Mouse (Mus musculus): ENCODE measurements around the gene Frmd5. TPM values are rescaled to one million over a fixed set of nuclear protein-coding genes. Genes with fewer than 3 reads are reported as not detected.
"Not testable (repeated sequence)": the region's sequence is repeated elsewhere in the genome, so short reads cannot be mapped to it uniquely, and the experiment has no call there.

Frmd5 gene
- polyA plus RNA-seq (2016; fragmentation: Nextera tagmentation; extraction: Ambion mirVana), result 5.4 and 6.9 TPM in 2 replicates

GRCm38 (mm10) chr2:121806959-121807653 is at the start of gene Frmd5:
Gene Frmd5 (minus strand): TSS chr2:121807087.
- H3K27me3 ChIP-seq (replicated peaks; ENCODE audit: low read depth, poor library complexity, severe bottlenecking), result peaks cover 60% of the 10 kb centered on the region
- H3K4me1 ChIP-seq, result peaks cover 22% of the 10 kb centered on the region
- peak; percentile 93 for DNase-seq (ENCODE audit: low spot score)
- no peaks in the 10 kb centered on the region for H3K9me3 ChIP-seq
- H3K4me3 ChIP-seq, result peak within 1 kb of the TSS; percentile 82
- no peaks in the 10 kb centered on the region for H3K36me3 ChIP-seq (replicated peaks)
- H3K27ac ChIP-seq (replicated peaks), result peak within 1 kb of the TSS; percentile 87
- under 1% methylated on average over 35 of the region's 35 CpGs for WGBS

- 78% methylated on average over 3 of the region's 3 CpGs for WGBS
- Histone ChIP-seq H3K9me3 (no peaks in the 10 kb centered on the region), H3K36me3 (replicated peaks) (no peaks in the 10 kb centered on the region), H3K4me1 (no peaks in the 10 kb centered on the region), H3K4me3 (no peak overlapping the region), H3K27ac (replicated peaks) (no peak overlapping the region), H3K27me3 (replicated peaks; ENCODE audit: low read depth, poor library complexity, severe bottlenecking) (no peaks in the 10 kb centered on the region)
- DNase-seq (ENCODE audit: low spot score), result no peak
Measured at GRCm38 (mm10) chr2:121853974-121854373, 47.1 kb upstream of the Frmd5 start.

- Histone ChIP-seq H3K27me3 (replicated peaks; ENCODE audit: low read depth, poor library complexity, severe bottlenecking) (no peaks in the 10 kb centered on the region), H3K4me1 (no peaks in the 10 kb centered on the region), H3K4me3 (no peak overlapping the region), H3K36me3 (replicated peaks) (no peaks in the 10 kb centered on the region), H3K27ac (replicated peaks) (no peak overlapping the region), H3K9me3 (no peaks in the 10 kb centered on the region)
- DNase-seq (ENCODE audit: low spot score), result no peak
- WGBS, result 76% methylated on average over 2 of the region's 2 CpGs
Measured at GRCm38 (mm10) chr2:121852045-121852444, 45.2 kb upstream of the Frmd5 start.

GRCm38 (mm10) chr2:121846050-121846449 is 39.2 kb upstream of the Frmd5 start:
- 66% methylated on average over 8 of the region's 8 CpGs for WGBS
- no peaks in the 10 kb centered on the region for H3K27me3 ChIP-seq (replicated peaks; ENCODE audit: low read depth, poor library complexity, severe bottlenecking)
- DNase-seq (ENCODE audit: low spot score), result no peak
- H3K4me1 ChIP-seq, result peaks cover 8% of the 10 kb centered on the region; the same call in 1 of the 2 replicates
- no peak overlapping the region for H3K4me3 ChIP-seq
- no peak overlapping the region for H3K27ac ChIP-seq (replicated peaks)
- no peaks in the 10 kb centered on the region for H3K36me3 ChIP-seq (replicated peaks)
- no peaks in the 10 kb centered on the region for H3K9me3 ChIP-seq

- WGBS, result 75% methylated on average over 3 of the region's 3 CpGs
- Histone ChIP-seq H3K9me3 (no peaks in the 10 kb centered on the region), H3K4me3 (no peak overlapping the region), H3K36me3 (replicated peaks) (no peaks in the 10 kb centered on the region), H3K27ac (replicated peaks) (no peak overlapping the region), H3K4me1 (peaks cover 8% of the 10 kb centered on the region; the same call in 1 of the 2 replicates), H3K27me3 (replicated peaks; ENCODE audit: low read depth, poor library complexity, severe bottlenecking) (no peaks in the 10 kb centered on the region)
- DNase-seq (ENCODE audit: low spot score), result no peak
Measured at GRCm38 (mm10) chr2:121842249-121842648, 35.4 kb upstream of the Frmd5 start.

GRCm38 (mm10) chr2:121841453-121841852 is 34.6 kb upstream of the Frmd5 start:
- WGBS, result 93% methylated on average over 3 of the region's 3 CpGs
- H3K9me3 ChIP-seq, result no peaks in the 10 kb centered on the region
- H3K27ac ChIP-seq (replicated peaks), result no peak overlapping the region
- H3K4me1 ChIP-seq, result peaks cover 8% of the 10 kb centered on the region; the same call in 1 of the 2 replicates
- H3K4me3 ChIP-seq, result no peak overlapping the region
- no peaks in the 10 kb centered on the region for H3K36me3 ChIP-seq (replicated peaks)
- no peaks in the 10 kb centered on the region for H3K27me3 ChIP-seq (replicated peaks; ENCODE audit: low read depth, poor library complexity, severe bottlenecking)
- DNase-seq (ENCODE audit: low spot score), result no peak

GRCm38 (mm10) chr2:121834926-121835325 is 28.0 kb upstream of the Frmd5 start:
- 48% methylated on average over 3 of the region's 3 CpGs for WGBS
- DNase-seq (ENCODE audit: low spot score), result no peak
- Histone ChIP-seq H3K27ac (replicated peaks) (no peak overlapping the region), H3K4me1 (0 out of 2 replicates have a peak, but pooled peaks cover 2% of the 10 kb centered on the region), H3K36me3 (replicated peaks) (no peaks in the 10 kb centered on the region), H3K27me3 (replicated peaks; ENCODE audit: low read depth, poor library complexity, severe bottlenecking) (peaks cover 7% of the 10 kb centered on the region; the same call in 1 of the 2 replicates), H3K4me3 (no peak overlapping the region), H3K9me3 (no peaks in the 10 kb centered on the region)

GRCm38 (mm10) chr2:121832484-121832894 is 25.6 kb upstream of the Frmd5 start:
- Histone ChIP-seq H3K27ac (replicated peaks) (no peak overlapping the region), H3K4me3 (no peak overlapping the region), H3K36me3 (replicated peaks) (no peaks in the 10 kb centered on the region), H3K27me3 (replicated peaks; ENCODE audit: low read depth, poor library complexity, severe bottlenecking) (peaks cover 7% of the 10 kb centered on the region; the same call in 1 of the 2 replicates), H3K4me1 (0 out of 2 replicates have a peak, but pooled peaks cover 2% of the 10 kb centered on the region), H3K9me3 (no peaks in the 10 kb centered on the region)
- DNase-seq (ENCODE audit: low spot score), result peak; percentile 60
- WGBS, result 10% methylated on average over 5 of the region's 5 CpGs

- Histone ChIP-seq H3K27me3 (replicated peaks; ENCODE audit: low read depth, poor library complexity, severe bottlenecking) (no peaks in the 10 kb centered on the region), H3K9me3 (no peaks in the 10 kb centered on the region), H3K4me1 (0 out of 2 replicates have a peak, but pooled peaks cover 2% of the 10 kb centered on the region), H3K27ac (replicated peaks) (no peak overlapping the region), H3K4me3 (no peak overlapping the region), H3K36me3 (replicated peaks) (no peaks in the 10 kb centered on the region)
- no peak for DNase-seq (ENCODE audit: low spot score)
- 90% methylated on average over 3 of the region's 3 CpGs for WGBS
Measured at GRCm38 (mm10) chr2:121828411-121828810, 21.5 kb upstream of the Frmd5 start.

- no peaks in the 10 kb centered on the region for H3K36me3 ChIP-seq (replicated peaks)
- WGBS, result 59% methylated on average over 2 of the region's 2 CpGs
- no peak for DNase-seq (ENCODE audit: low spot score)
- no peak overlapping the region for H3K27ac ChIP-seq (replicated peaks)
- no peak overlapping the region for H3K4me3 ChIP-seq
- H3K4me1 ChIP-seq, result no peaks in the 10 kb centered on the region
- H3K27me3 ChIP-seq (replicated peaks; ENCODE audit: low read depth, poor library complexity, severe bottlenecking), result no peaks in the 10 kb centered on the region
- H3K9me3 ChIP-seq, result no peaks in the 10 kb centered on the region
Measured at GRCm38 (mm10) chr2:121826189-121826588, 19.3 kb upstream of the Frmd5 start.

- Histone ChIP-seq H3K27ac (replicated peaks) (no peak overlapping the region), H3K9me3 (no peaks in the 10 kb centered on the region), H3K4me3 (no peak overlapping the region), H3K4me1 (no peaks in the 10 kb centered on the region), H3K36me3 (replicated peaks) (no peaks in the 10 kb centered on the region), H3K27me3 (replicated peaks; ENCODE audit: low read depth, poor library complexity, severe bottlenecking) (no peaks in the 10 kb centered on the region)
- no peak for DNase-seq (ENCODE audit: low spot score)
- 66% methylated on average over 5 of the region's 5 CpGs for WGBS
Measured at GRCm38 (mm10) chr2:121824653-121825052, 17.8 kb upstream of the Frmd5 start.

GRCm38 (mm10) chr2:121821787-121822186 is 14.9 kb upstream of the Frmd5 start:
- DNase-seq (ENCODE audit: low spot score), result no peak
- Histone ChIP-seq H3K4me3 (no peak overlapping the region), H3K27me3 (replicated peaks; ENCODE audit: low read depth, poor library complexity, severe bottlenecking) (no peaks in the 10 kb centered on the region), H3K36me3 (replicated peaks) (no peaks in the 10 kb centered on the region), H3K27ac (replicated peaks) (no peak overlapping the region), H3K4me1 (no peaks in the 10 kb centered on the region), H3K9me3 (no peaks in the 10 kb centered on the region)
- 89% methylated on average over 7 of the region's 7 CpGs for WGBS

- H3K4me1 ChIP-seq, result peaks cover 12% of the 10 kb centered on the region
- peaks cover 41% of the 10 kb centered on the region for H3K27me3 ChIP-seq (replicated peaks; ENCODE audit: low read depth, poor library complexity, severe bottlenecking)
- H3K4me3 ChIP-seq; H3K36me3 ChIP-seq (replicated peaks); H3K9me3 ChIP-seq; DNase-seq (ENCODE audit: low spot score); H3K27ac ChIP-seq (replicated peaks): not testable (repeated sequence)
- 91% methylated on average over 6 of the region's 6 CpGs for WGBS
Measured at GRCm38 (mm10) chr2:121810876-121811275, 4.0 kb upstream of the Frmd5 start.

All from embryonic facial prominence, embryonic 10.5 days (tissue).